Mouse (Mus musculus): ENCODE measurements around the gene AI597479.

GRCm38 (mm10) chr1:43122616-43123015 lies 24.1 kb downstream of the AI597479 start:
- TF ChIP-seq POLR2A (IDR thresholded peaks at IDR 0.05; ENCODE audit: extremely low read depth, insufficient read depth, low read length) (no peak), CTCF (IDR thresholded peaks at IDR 0.05; ENCODE audit: low read depth, low read length) (no peak)
